Mouse (Mus musculus) adrenal gland, postnatal 25 days (tissue): ENCODE measurements around the gene Trim10. TPM values are rescaled to one million over a fixed set of nuclear protein-coding genes. Genes with fewer than 3 reads are reported as not detected.
A peak's percentile ranks its signal among the peaks of the same experiment; 100 is the strongest.
"Not testable (repeated sequence)": the region's sequence is repeated elsewhere in the genome, so short reads cannot be mapped to it uniquely, and the experiment has no call there.

Experiments
- DNase-seq: peaks from one replicate; pipeline ENCODE4 v3.0.0; 2021; ENCODE audit warnings: mixed read lengths
- total RNA-seq: library from RNA; stranded (reverse); gene quantifications from 2 replicates; pipeline ENCODE4 v1.2.3, GENCODE M21; 2021

The Trim10 gene
- total RNA-seq, 1 experiment from 2014 or later = 0.27 TPM

GRCm38 (mm10) chr17:36861680-36862079, 7.7 kb upstream of the Trim10 start:
- DNase-seq = no peak

GRCm38 (mm10) chr17:36866719-36867527, 2.5 kb upstream of the Trim10 start, which contains the start of gene Trim15:
TSS of gene Trim15 (minus strand) at chr17:36867210.
- DNase-seq = no peak

GRCm38 (mm10) chr17:36868836-36869235, 538 bp upstream of the Trim10 start:
- no peak for DNase-seq

DNA sequence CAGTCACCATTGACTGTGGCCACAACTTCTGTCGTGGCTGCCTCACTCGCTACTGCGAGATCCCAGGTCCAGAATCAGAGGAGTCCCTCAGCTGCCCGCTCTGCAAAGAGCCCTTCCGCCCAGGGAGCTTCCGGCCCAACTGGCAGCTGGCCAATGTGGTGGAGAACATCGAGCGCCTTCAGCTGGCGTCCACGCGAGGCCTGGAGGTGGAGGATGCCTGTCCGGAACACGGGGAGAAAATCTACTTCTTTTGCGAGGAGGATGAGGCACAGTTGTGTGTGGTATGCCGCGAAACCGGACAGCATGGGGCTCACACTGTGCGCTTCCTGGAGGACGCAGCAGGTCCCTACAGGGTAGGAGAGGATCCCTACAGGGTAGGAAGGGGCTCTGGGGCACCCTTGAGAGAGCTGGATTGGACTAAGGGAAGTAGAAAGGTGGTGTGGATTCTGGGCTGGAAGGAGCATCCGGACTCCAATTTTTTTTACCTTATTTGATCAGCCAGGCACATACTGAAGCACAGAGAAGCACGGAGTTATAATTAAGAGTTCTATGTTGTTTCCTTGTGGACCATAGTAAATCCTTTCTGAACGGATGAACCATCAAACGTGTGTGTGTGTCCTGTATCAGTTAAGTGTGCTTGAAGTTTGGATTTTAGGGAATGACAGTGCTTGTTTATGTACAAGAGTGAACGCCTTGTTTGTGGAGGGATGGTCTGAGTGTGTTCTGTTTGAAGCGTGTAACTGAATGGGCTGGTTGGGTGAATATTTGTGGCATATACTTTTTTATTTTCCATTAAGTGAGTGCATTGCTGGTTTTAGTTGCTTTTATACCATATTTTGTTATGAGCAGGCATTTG, 809 bp downstream of the Trim10 start:
- peak; percentile 26 for DNase-seq

GRCm38 (mm10) chr17:36874636-36875035, 5.3 kb downstream of the Trim10 start:
- no peak for DNase-seq

DNA sequence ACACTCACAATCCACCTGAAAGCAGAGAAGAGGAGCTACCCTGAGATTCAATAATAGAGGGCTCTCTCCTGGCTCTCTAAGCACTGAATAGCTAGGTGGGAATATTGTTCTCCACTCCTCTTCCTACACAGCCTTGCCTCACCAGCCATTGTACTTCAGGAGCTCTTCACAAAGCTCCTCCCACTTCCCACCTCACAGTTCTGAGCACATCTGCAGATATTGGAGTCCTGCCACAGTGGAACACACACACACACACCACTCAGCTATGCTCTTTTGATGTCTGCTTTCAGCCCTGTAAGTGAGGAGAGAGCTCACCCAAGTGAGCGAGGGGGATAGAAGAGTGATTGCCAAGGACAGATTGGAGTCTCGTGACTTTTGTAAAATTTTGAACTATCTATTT, 14.0 kb downstream of the Trim10 start:
- DNase-seq = no peak

GRCm38 (mm10) chr17:36885132-36885790, 15.9 kb downstream of the Trim10 start:
- no peak for DNase-seq

- no peak for DNase-seq
Observed at GRCm38 (mm10) chr17:36890073-36890903, 20.9 kb downstream of the Trim10 start, which contains the start of gene Trim40. TSS of gene Trim40 (minus strand) at chr17:36890123.

GRCm38 (mm10) chr17:36891496-36891895, 22.1 kb downstream of the Trim10 start:
- DNase-seq = not testable (repeated sequence)

DNA sequence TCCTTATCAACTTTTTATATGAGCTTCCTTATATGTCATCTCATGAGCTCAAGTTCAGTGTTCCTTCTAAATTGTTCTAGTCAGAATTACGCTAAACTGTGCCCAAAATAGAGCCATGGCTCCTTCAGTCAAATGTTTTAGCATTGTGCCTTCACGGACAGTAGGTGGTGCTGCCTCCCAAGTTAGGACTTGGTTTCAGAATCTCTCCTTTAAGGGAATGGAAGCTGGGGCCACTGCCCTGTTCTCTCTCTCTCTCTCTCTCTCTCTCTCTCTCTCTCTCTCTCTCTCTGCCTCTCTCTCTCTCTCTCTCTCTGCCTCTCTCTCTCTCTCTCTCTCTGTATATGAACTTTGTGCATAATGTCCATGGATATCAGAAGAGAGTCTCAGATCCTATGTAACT, 23.0 kb downstream of the Trim10 start:
- peak; percentile 31 for DNase-seq

DNA sequence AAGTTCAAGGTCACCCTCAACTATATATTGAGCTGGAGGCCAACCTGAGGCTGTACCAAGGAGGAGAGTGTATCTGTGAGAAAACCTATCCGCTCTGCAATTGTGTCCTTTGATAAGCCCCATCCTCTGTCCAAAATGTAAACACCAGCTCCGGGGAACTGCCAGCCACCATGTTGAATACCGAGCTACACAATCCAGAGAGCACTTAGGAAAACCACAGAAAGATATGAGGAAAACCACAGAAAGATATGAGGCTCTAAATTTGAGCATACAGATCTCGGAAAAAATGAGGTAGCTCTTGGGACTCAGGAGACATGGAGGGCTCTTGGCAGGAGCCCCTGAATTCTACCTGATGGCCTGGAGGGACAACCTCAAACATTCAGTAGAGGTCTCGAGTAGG, 24.0 kb downstream of the Trim10 start:
- DNase-seq = no peak

DNA sequence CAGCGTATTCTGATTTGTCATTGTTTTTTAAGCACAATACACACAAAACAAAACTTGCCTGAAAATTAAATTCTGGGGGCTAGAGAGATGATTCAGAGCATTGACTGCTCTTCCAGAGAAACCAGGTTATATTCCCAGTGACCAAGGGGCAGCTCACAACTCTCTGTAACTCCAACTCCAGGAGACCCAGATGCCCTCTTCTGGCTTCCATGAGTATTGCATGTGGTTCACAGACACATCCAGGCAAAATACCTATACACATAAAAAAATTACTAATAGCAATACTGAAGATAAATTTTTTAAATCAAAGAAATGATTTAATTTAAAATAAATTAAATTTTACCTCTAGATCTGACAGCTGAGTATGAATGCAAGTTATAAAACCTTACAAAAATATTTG, 27.2 kb downstream of the Trim10 start:
- DNase-seq = peak; percentile 13

GRCm38 (mm10) chr17:36897065-36897464, 27.7 kb downstream of the Trim10 start:
- no peak for DNase-seq

DNA sequence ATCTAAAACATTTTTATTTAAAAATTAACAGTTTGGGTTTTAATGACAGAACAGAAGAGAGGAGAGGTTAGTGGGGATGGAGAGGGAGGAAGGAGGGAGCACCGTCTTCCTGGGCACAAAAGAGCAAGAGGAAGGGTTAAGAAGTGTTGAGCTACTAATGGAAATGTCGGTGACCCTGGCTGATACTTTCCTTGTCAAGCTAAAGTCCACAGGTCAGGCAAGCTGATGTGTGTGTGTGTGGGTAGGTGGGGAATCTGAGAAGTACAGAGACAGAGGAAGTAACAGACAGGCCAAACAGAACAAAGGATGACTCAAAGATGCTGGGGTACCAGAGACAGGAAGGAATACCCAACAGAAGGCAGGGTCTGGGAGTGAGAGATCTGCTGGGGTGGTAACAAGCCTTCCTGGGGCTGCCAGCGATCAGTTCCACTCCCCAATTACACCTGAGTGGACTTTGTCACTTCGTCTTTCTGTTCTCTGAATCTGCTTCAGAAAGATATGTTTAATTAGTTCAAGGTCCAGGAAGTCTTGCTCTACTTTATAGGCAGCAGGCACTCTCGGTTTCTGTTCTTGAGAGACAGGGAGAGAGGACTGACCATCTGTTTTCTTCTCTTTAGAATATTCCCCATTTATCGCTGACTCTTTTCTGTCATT, 28.3 kb downstream of the Trim10 start, which contains the start of gene Trim31:
Gene Trim31 (plus strand): TSS at position 567 of the 654 bp plus-strand sequence.
- DNase-seq = no peak

DNA sequence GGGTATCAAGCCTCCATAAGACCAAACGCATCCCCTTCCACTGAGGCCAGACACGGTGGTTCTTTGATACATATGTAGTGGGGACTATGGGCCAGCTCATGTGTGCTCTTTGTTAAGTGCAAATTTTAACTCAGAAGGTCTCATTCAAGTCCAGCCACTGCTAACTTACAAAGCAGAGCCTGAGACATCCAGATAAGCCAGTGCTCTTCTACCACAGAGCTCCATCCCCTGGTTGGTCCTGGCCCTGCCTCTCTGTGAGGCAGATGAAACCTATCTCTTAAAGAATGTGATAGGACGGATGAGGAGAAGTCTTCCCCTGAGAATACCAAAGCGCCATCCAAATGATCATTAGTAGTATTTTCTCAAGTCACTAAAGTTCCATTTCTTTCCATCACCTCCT, 30.0 kb downstream of the Trim10 start:
- DNase-seq = no peak

GRCm38 (mm10) chr17:36900001-36900400, 30.6 kb downstream of the Trim10 start:
- no peak for DNase-seq

GRCm38 (mm10) chr17:36900691-36901090, 31.3 kb downstream of the Trim10 start:
- DNase-seq = no peak

- DNase-seq = no peak
Observed at GRCm38 (mm10) chr17:36903651-36904050, 34.3 kb downstream of the Trim10 start.

GRCm38 (mm10) chr17:36908235-36908634, 38.9 kb downstream of the Trim10 start:
- no peak for DNase-seq

DNA sequence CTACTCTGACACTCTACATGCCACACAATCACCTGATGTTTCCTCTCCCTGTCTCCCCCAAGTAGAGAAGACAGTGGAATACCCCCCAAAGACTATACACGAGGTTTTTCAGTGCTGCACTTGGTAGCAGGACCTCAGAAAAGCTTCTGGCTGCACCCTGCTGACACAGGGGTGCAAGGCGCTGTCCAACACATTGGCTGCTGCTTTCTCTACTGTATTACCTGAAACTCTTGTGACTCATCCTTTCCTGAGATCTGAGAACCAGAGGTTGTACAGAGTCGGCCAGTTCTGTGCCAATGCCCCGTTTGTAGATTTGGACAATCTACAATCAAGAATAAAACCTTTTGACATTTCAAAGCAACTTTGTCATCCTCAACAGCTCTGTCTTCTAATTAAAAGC, 40.4 kb downstream of the Trim10 start:
- no peak for DNase-seq

GRCm38 (mm10) chr17:36912031-36912430, 42.7 kb downstream of the Trim10 start:
- DNase-seq = no peak
